Mouse (Mus musculus) kidney, adult 2 months (tissue): ENCODE measurements around the gene Fli1. TPM values are rescaled to one million over a fixed set of nuclear protein-coding genes. Genes with fewer than 3 reads are reported as not detected.
A peak's percentile ranks its signal among the peaks of the same experiment; 100 is the strongest.

Source experiments
- DNase-seq: peaks from one replicate; pipeline ENCODE4 v3.0.0; 2021
- H3K27ac ChIP-seq: fragments of 200-500 bp; 2 replicates; pipeline ENCODE4 v1.5.1; 2012; ENCODE audit warnings: low read depth, low read length, control low read depth, inconsistent platforms; ENCODE audit not compliant: insufficient read depth
- H3K27me3 ChIP-seq: fragments of 200-500 bp; replicated peaks from 2 replicates; pipeline ENCODE4 v1.6.1; 2012; ENCODE audit warnings: mild to moderate bottlenecking, moderate library complexity, low read length, inconsistent platforms; ENCODE audit not compliant: control insufficient read depth, insufficient read depth
- H3K36me3 ChIP-seq: fragments of 200-500 bp; 2 replicates; pipeline ENCODE4 v1.6.1; 2012; ENCODE audit warnings: mild to moderate bottlenecking, moderate library complexity, low read length, inconsistent platforms; ENCODE audit not compliant: control insufficient read depth, insufficient read depth
- H3K4me1 ChIP-seq: fragments of 200-500 bp; 2 replicates; pipeline ENCODE4 v1.6.1; 2011; ENCODE audit warnings: low read length; ENCODE audit not compliant: control insufficient read depth, insufficient read depth
- H3K4me3 ChIP-seq: fragments of 200-500 bp; 2 replicates; pipeline ENCODE4 v1.5.1; 2011; ENCODE audit warnings: mild to moderate bottlenecking, low read depth, low read length, control low read depth; ENCODE audit not compliant: insufficient read depth
- CTCF ChIP-seq: fragments of 200-500 bp; conservative IDR thresholded peaks from 2 replicates; pipeline ENCODE4 v1.5.1; 2011; ENCODE audit warnings: low read depth, mild to moderate bottlenecking, control low read depth, low read length, moderate library complexity, mixed read lengths; ENCODE audit not compliant: insufficient read depth, insufficient read length
- POLR2A ChIP-seq: fragments of 200-500 bp; IDR thresholded peaks from one replicate; pipeline ENCODE4 v1.6.1; 2011; ENCODE audit warnings: low read depth, low read length, control low read depth
- WGBS: fragments of 180-500 bp; shearing (Covaris S2); methylation state at CpG from one replicate; pipeline ENCODE4 v1.1.7; 2018; 5-methylcytosine and 5-hydroxymethylcytosine counted together
- polyA plus RNA-seq: library from polyadenylated mRNA; depleted of rRNA; stranded (reverse); fragments of >200 nt; gene quantifications from 2 replicates; pipeline ENCODE4 v1.2.3, GENCODE M21; 2012

The Fli1 gene
- polyA plus RNA-seq, 1 experiment = 9.6 TPM

DNA sequence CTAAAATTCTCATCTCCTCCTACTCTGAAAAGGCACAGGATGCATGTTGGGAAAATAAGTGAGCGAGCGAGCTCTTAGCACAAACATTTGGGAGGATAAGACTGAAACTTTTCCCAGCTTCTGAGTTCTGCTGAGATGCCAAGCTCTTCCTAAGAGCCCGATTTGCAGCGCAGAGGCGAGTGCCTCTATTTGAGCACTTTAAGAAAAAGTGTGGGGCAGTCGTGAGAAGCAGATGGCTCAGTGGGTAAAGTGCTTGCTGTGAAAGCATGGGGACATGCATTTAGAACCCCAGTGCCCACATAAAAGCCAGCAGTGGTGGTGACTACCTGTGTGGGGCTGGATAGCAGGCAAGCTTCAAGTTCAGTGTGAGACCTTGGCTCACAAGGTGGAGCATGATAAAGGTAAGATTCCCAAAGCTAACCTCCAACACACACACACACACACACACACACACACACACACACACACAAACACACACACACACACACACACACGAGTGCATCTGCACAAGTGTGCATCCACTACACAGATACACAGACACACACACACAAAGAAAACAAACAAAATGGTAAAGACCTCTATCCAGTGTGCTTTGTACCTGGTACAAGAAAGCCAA is 37.1 kb downstream of the Fli1 start:
- DNase-seq = no peak
- H3K27me3 ChIP-seq = no peaks in the 10 kb centered on the region
- TF ChIP-seq POLR2A = no peak
- TF ChIP-seq CTCF = no peak
- WGBS = 80% methylated on average over 7 of the region's 7 CpGs
- peaks cover 3% of the 10 kb centered on the region; the same call in 1 of the 2 replicates for H3K4me1 ChIP-seq
- no peak overlapping the region for H3K4me3 ChIP-seq
- no peaks in the 10 kb centered on the region for H3K36me3 ChIP-seq
- H3K27ac ChIP-seq = peak overlapping the region; percentile 62

DNA sequence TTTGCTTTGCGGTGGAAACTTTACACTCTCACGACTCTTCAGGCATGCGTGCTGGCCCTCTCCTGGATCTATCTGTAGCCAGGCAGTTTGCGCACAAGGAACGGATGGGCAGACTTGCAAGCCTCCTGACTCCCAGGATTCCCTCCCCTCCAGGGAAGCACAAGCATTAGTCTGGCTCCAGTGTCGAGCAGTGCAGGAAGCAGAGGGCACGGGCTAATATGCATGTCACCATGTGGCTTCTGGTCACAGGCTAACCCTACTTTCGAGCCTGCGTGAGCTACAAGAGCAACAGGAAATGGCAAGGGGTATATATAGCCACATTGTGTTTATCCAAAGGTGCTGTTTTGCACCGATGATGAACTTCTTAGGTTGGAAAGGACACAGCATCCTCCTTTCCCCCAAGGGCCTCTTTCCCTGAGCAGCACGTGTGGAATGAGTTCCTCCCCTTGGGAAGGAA is 38.6 kb downstream of the Fli1 start:
- WGBS = 32% methylated on average over 11 of the region's 11 CpGs
- peak; percentile 67 for DNase-seq

GRCm38 (mm10) chr9:32503423-32503822 is 39.2 kb downstream of the Fli1 start:
- TF ChIP-seq CTCF (no peak), POLR2A (no peak)
- H3K4me1 ChIP-seq = peaks cover 2% of the 10 kb centered on the region; the same call in 1 of the 2 replicates
- 51% methylated on average over 4 of the region's 4 CpGs for WGBS

More for the DNA sequence above, 38.6 kb downstream of the Fli1 start:
- Histone ChIP-seq H3K36me3 (no peaks in the 10 kb centered on the region), H3K4me3 (no peak overlapping the region), H3K27ac (peak overlapping the region; percentile 13), H3K27me3 (no peaks in the 10 kb centered on the region), H3K4me1 (peaks cover 2% of the 10 kb centered on the region; the same call in 1 of the 2 replicates)
- TF ChIP-seq POLR2A (no peak), CTCF (no peak)

DNA sequence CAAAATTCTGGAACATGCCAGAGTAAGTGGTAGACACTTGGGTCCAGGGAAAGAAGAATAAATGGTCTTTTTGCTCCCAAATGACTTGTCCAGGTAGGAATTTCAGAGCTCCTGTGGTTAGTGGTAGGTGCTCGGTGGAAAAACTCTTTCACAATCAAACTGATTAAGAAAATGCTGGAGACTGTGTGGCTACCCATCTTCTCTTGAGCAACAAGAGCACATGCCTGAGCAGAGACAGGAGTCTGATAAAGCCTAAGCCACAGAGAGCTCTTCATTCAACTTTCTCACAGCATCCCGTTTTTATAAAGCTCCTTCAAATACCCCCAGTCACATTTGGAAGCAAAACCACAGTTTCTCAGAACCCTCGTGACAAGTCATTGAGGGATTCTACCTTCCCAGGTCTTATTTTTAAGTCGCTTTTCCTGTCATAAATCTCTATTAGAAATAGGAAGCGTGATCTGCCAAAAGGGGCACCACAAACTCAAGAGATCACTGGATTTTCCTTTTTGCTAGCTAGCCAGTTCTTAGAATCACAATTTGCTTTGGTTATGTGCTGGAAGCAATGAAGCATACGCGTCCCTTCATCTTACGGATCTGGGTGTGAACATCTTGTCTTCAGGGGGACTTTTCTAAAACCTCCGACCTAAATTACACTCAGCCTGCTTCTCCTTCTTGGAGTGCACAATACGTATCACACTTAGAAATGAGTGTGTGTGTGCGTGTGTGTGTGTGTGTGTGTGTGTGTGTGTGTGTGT is 40.2 kb downstream of the Fli1 start:
- no peak for TF ChIP-seq POLR2A
- TF ChIP-seq CTCF = no peak
- no peaks in the 10 kb centered on the region for H3K36me3 ChIP-seq
- 67% methylated on average over 11 of the region's 11 CpGs for WGBS
- H3K4me1 ChIP-seq = peaks cover 2% of the 10 kb centered on the region; the same call in 1 of the 2 replicates
- peak overlapping the region; percentile 66 for H3K27ac ChIP-seq
- H3K27me3 ChIP-seq = no peaks in the 10 kb centered on the region
- DNase-seq = peak; percentile 59
- no peak overlapping the region for H3K4me3 ChIP-seq

More at GRCm38 (mm10) chr9:32503423-32503822, 39.2 kb downstream of the Fli1 start:
- no peaks in the 10 kb centered on the region for H3K36me3 ChIP-seq
- H3K27ac ChIP-seq = peak overlapping the region; percentile 66
- no peaks in the 10 kb centered on the region for H3K27me3 ChIP-seq
- DNase-seq = no peak
- no peak overlapping the region for H3K4me3 ChIP-seq

DNA sequence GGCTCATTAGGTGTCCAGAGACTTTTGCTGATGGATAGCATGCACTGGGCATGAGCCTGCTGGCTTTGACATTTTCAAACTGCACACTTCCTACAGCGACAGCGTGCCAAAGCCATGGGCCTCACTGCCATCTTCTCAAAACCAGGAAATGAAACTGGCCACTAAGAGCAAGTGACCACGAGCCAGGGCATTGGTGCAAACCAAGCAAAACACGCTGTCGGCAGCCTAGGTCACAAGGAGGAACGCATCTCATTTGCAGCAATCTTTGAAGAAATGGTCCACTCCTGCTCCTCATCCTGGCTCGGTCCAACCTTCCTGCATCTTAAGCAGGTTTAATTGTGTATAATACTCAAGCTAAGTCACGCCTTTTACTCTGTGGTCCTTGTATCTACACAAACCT is 41.8 kb downstream of the Fli1 start:
- peak overlapping the region; percentile 11; the same call in 1 of the 2 replicates for H3K27ac ChIP-seq
- WGBS = 77% methylated on average over 8 of the region's 8 CpGs

GRCm38 (mm10) chr9:32500063-32500462 is 42.6 kb downstream of the Fli1 start:
- Histone ChIP-seq H3K4me3 (no peak overlapping the region), H3K27ac (0 out of 2 replicates have a peak overlapping the region, but pooled peaks have one; percentile 8), H3K36me3 (no peaks in the 10 kb centered on the region), H3K27me3 (no peaks in the 10 kb centered on the region), H3K4me1 (peaks cover 2% of the 10 kb centered on the region; the same call in 1 of the 2 replicates)
- TF ChIP-seq CTCF (no peak), POLR2A (no peak)
- 59% methylated on average over 5 of the region's 5 CpGs for WGBS
- DNase-seq = no peak

More for the DNA sequence above, 41.8 kb downstream of the Fli1 start:
- peaks cover 2% of the 10 kb centered on the region; the same call in 1 of the 2 replicates for H3K4me1 ChIP-seq
- no peak for DNase-seq
- H3K27me3 ChIP-seq = no peaks in the 10 kb centered on the region
- H3K4me3 ChIP-seq = no peak overlapping the region
- TF ChIP-seq POLR2A (no peak), CTCF (no peak)
- H3K36me3 ChIP-seq = no peaks in the 10 kb centered on the region

DNA sequence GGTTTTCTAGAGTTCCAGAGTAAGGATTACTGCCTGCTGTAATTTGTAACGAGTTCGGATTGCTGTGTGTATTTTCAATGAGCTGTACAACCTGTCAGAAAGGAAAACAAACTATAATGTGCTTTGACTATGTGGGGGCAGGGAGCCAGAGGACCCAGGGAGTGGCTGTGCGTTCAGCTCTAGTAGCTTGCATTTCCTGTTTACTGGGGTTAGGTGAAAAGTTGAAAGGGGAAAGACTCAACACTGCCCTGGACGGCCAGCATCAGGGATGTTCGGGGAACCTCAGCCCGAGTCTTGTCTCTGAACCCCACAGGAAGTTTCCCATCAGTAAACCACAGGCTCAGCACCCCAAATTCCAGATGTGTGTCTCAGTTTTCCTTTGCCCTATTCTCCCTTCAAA is 43.2 kb downstream of the Fli1 start:
- DNase-seq = peak; percentile 75
- Histone ChIP-seq H3K27ac (peak overlapping the region; percentile 10; the same call in 1 of the 2 replicates), H3K4me1 (peaks cover 2% of the 10 kb centered on the region; the same call in 1 of the 2 replicates), H3K36me3 (no peaks in the 10 kb centered on the region), H3K27me3 (no peaks in the 10 kb centered on the region), H3K4me3 (no peak overlapping the region)
- TF ChIP-seq POLR2A (no peak), CTCF (no peak)
- 19% methylated on average over 6 of the region's 6 CpGs for WGBS
